Comparison of ENCODE assay signal across 20 mouse cellular contexts in the genomic region with DNA sequence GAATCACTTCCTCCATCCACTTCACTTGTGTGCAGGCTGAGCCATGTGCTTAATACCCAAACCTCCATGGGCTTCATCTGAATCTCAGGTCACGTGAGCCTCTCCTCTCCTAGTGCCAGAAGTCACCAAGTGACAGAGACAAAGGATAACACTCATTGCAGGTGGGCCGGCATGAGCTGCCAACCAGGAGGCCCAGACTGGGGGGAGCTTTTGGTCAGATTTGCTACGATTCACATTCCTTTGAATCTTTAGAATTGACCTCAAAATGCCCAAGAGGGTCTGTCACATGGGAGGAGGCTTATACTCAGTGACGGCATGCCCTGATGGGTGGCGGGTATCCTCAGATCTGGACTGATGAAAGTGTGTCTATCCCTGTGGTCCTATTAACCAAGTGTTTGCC. TPM values are rescaled to one million over a fixed set of nuclear protein-coding genes. Genes with fewer than 3 reads are reported as not detected.
DNase-seq lines count a peak whose midpoint lies in the region; ATAC-seq and TF ChIP-seq lines count a peak whose summit lies in the region.
"Had no signal": no experiment of that assay in that cellular context is flagged by ENCODE, and none has a peak within 500 bp of the region (broad histone marks: within the 10 kb centered on the region; RNA-seq: fewer than 3 reads in every experiment).

No protein-coding gene starts in this region.

- no peak overlapping the region for H3K9ac ChIP-seq in liver, postnatal 0 days (replicated peaks)
- H3K9ac ChIP-seq: embryonic facial prominence, embryonic 12.5 days; forebrain, embryonic 15.5 days; hindbrain, embryonic 12.5 days had no signal

- ATAC-seq in liver, postnatal 0 days = no peak
- ATAC-seq: forebrain, embryonic 15.5 days; hindbrain, embryonic 16.5 days had no signal

- H3K4me3 ChIP-seq in liver, postnatal 0 days (ENCODE audit: low read depth, low read length) = no peak overlapping the region
- no peak overlapping the region for H3K4me3 ChIP-seq in macrophage (ENCODE audit: inconsistent target)
- H3K4me3 ChIP-seq: embryonic facial prominence, embryonic 12.5 days; forebrain, embryonic 15.5 days; heart, embryonic 10.5 days; hindbrain, embryonic 12.5 days had no signal

- H3K27me3 ChIP-seq in liver, postnatal 0 days (ENCODE audit: insufficient read depth, low read length) = no peaks in the 10 kb centered on the region
- H3K27me3 ChIP-seq: CH12.LX; embryonic facial prominence, embryonic 12.5 days; forebrain, embryonic 15.5 days; hindbrain, embryonic 12.5 days had no signal

- H3K36me3 ChIP-seq in liver, postnatal 0 days (replicated peaks; ENCODE audit: insufficient read depth, low read length) = no peaks in the 10 kb centered on the region
- no peaks in the 10 kb centered on the region for H3K36me3 ChIP-seq in macrophage (ENCODE audit: inconsistent target)
- H3K36me3 ChIP-seq: embryonic facial prominence, embryonic 12.5 days; forebrain, embryonic 15.5 days; heart, embryonic 10.5 days; hindbrain, embryonic 12.5 days had no signal

- peaks cover 36% of the 10 kb centered on the region for H3K4me1 ChIP-seq in liver, postnatal 0 days (ENCODE audit: insufficient read depth)
- H3K4me1 ChIP-seq: embryonic facial prominence, embryonic 12.5 days; forebrain, embryonic 15.5 days had no signal

- no peak for TF ChIP-seq EP300 in liver, postnatal 0 days (IDR thresholded peaks at IDR 0.05; ENCODE audit: low read depth)

- no peak overlapping the region for H3K27ac ChIP-seq in liver, postnatal 0 days (ENCODE audit: low read depth)
- H3K27ac ChIP-seq in macrophage = peak overlapping the region; percentile 81
- H3K27ac ChIP-seq: embryonic facial prominence, embryonic 12.5 days; forebrain, embryonic 15.5 days; heart, embryonic 10.5 days; hindbrain, embryonic 12.5 days had no signal

- no peak overlapping the region for H3K4me2 ChIP-seq in liver, postnatal 0 days (ENCODE audit: low read depth, low read length)
- H3K4me2 ChIP-seq: embryonic facial prominence, embryonic 12.5 days; forebrain, embryonic 15.5 days; hindbrain, embryonic 12.5 days had no signal

- WGBS in liver, postnatal 0 days (ENCODE audit: insufficient replicate concordance) = 76% methylated on average over 5 of the region's 5 CpGs
- 92% methylated on average over 5 of the region's 5 CpGs for WGBS in macrophage (ENCODE audit: missing documents)

- H3K9me3 ChIP-seq in liver, postnatal 0 days (ENCODE audit: low read length) = no peaks in the 10 kb centered on the region
- H3K9me3 ChIP-seq: embryonic facial prominence, embryonic 12.5 days; forebrain, embryonic 15.5 days; heart, embryonic 10.5 days; hindbrain, embryonic 12.5 days had no signal

- peaks cover 6% of the 10 kb centered on the region; the same call in 1 of the 2 replicates for H3K79me2 ChIP-seq in macrophage (ENCODE audit: inconsistent target)

- TF ChIP-seq CTCF in liver, postnatal 0 days (IDR thresholded peaks at IDR 0.05; ENCODE audit: low read depth) = no peak

- DNase-seq in liver = peak; percentile 3
- no peak for DNase-seq in liver, postnatal 0 days
- DNase-seq in CD4-positive helper T cell, adult 2 months (ENCODE audit: low read depth, low spot score) = peak; percentile 47
- DNase-seq in Muller cell, postnatal 12 days (ENCODE audit: inconsistent ontology term) = peak; percentile 43
- no peak for DNase-seq in spleen, postnatal 14 days (ENCODE audit: low spot score in 2 of 2)
- no peak for DNase-seq in adrenal gland, adult (ENCODE audit: inconsistent age in 2 of 2, low spot score in 1 of 2)
- DNase-seq: adrenal gland, adult 8-10 months; cerebellum, adult 11-12 months; cerebellum, adult 9-10 months; cerebellum, postnatal 25 days; gastrocnemius, postnatal 14 days; heart, postnatal 10 days; heart, postnatal 4 days had no signal

RNA-seq across cellular contexts. Expression of gene Wdr26, which starts 16.8 kb away (rescaled TPM):
- polyA plus RNA-seq in liver, postnatal 0 days (2015; fragmentation: Nextera tagmentation; extraction: Ambion mirVana) = 39.4 and 40.1 TPM in 2 replicates
- total RNA-seq in macrophage (2018; cell fraction: chromatin; rRNA removed) = 100 to 1,000 TPM; 306 to 843 (median 604) TPM
- 100 to 1,000 TPM; 117 to 200 (median 160) TPM for total RNA-seq in macrophage (2018; cell fraction: cytosol; rRNA removed)
- 100 to 1,000 TPM; 284 to 524 (median 451) TPM for total RNA-seq in macrophage (2018; cell fraction: nucleus; rRNA removed)
- 115 to 137 TPM (median 119 TPM) in 3 replicates for polyA plus RNA-seq in macrophage (2018)

Comparison
In these comparisons a context has a peak if more than half of its experiments do, and no peak if none do; other contexts are left out.
1. DNase-seq: peak in liver (single experiment), CD4-positive helper T cell, adult 2 months (single experiment) and Muller cell, postnatal 12 days (single experiment); none in liver, postnatal 0 days (single experiment), spleen, postnatal 14 days (0 of 2) and adrenal gland, adult (0 of 2).